Mouse (Mus musculus) liver, embryonic 14.5 days (tissue): Measurements from ENCODE around the gene Nxf3. TPM values are rescaled to one million over a fixed set of nuclear protein-coding genes. Genes with fewer than 3 reads are reported as not detected.

Source experiments
- ATAC-seq: fragments of 200-750 bp; cut with Nextera tagmentation; 2 replicates; pipeline ENCODE4 v1.8.0; 2017; ENCODE audit warnings: moderate number of reproducible peaks, mild to moderate bottlenecking, moderate library complexity; ENCODE audit not compliant: insufficient read depth
- DNase-seq, 3 experiments: peaks; one replicate each; pipeline ENCODE4 v3.0.0-alpha.2; 2012 to 2013; ENCODE audit warnings: low read depth in 3 of 3, low spot score in 3 of 3
- H3K27ac ChIP-seq: fragments of 300-500 bp; sonication (generic); 2 replicates; pipeline ENCODE4 v1.5.1; 2014; ENCODE audit warnings: moderate library complexity, mild to moderate bottlenecking, control low read depth, inconsistent platforms
- H3K27me3 ChIP-seq: fragments of 300-500 bp; sonication (generic); 2 replicates; pipeline ENCODE4 v1.6.1; 2014; ENCODE audit warnings: mild to moderate bottlenecking, low read length, moderate library complexity; ENCODE audit not compliant: control insufficient read depth, insufficient read depth
- H3K36me3 ChIP-seq: fragments of 300-500 bp; sonication (generic); replicated peaks from 2 replicates; pipeline ENCODE4 v1.6.1; 2014; ENCODE audit warnings: low read depth; ENCODE audit not compliant: control insufficient read depth, insufficient read depth
- H3K4me1 ChIP-seq, 2 experiments: fragments of 200-500 bp in 1 of 2; fragments of 300-500 bp in 1 of 2; sonication (generic) in 1 of 2; replicated peaks; 2 replicates each; pipeline ENCODE4 v1.6.1; 2012 to 2014; ENCODE audit warnings: antibody characterized with exemption in 1 of 2, inconsistent platforms in 1 of 2, low read length in 1 of 2; ENCODE audit not compliant: control insufficient read depth in 2 of 2, insufficient read depth in 2 of 2
- H3K4me2 ChIP-seq: fragments of 300-500 bp; sonication (generic); 2 replicates; pipeline ENCODE4 v1.6.1; 2014; ENCODE audit warnings: low read depth, mild to moderate bottlenecking, control low read depth, moderate library complexity
- H3K4me3 ChIP-seq, 2 experiments: fragments of 200-500 bp in 1 of 2; fragments of 300-500 bp in 1 of 2; sonication (generic) in 1 of 2; 2 replicates each; pipeline ENCODE4 v1.5.1; 2012 to 2014; ENCODE audit warnings: low read depth in 2 of 2, low read length in 2 of 2, mild to moderate bottlenecking in 2 of 2, control low read depth in 1 of 2, inconsistent platforms in 1 of 2, moderate library complexity in 1 of 2; ENCODE audit not compliant: insufficient read depth in 1 of 2
- H3K9ac ChIP-seq: fragments of 300-500 bp; sonication (generic); replicated peaks from 2 replicates; pipeline ENCODE4 v1.6.1; 2014; ENCODE audit warnings: mild to moderate bottlenecking, control low read depth, moderate library complexity
- H3K9me3 ChIP-seq: fragments of 300-500 bp; sonication (generic); 2 replicates; pipeline ENCODE4 v1.6.1; 2016; ENCODE audit warnings: low read length, mixed read lengths; ENCODE audit not compliant: control insufficient read depth
- CTCF ChIP-seq: IDR thresholded peaks from 2 replicates; pipeline ENCODE4 v1.5.1; 2016; ENCODE audit warnings: antibody characterized with exemption, low read depth, control low read depth
- EP300 ChIP-seq: IDR thresholded peaks from 2 replicates; pipeline ENCODE4 v1.6.1; 2016; ENCODE audit warnings: antibody characterized with exemption, low read depth
- WGBS: fragments of 180-500 bp; shearing (Covaris S2); extraction: QIAGEN DNeasy Blood & Tissue Kit; methylation state at CpG from one replicate; pipeline ENCODE4 v1.1.7; 2014; ENCODE audit not compliant: insufficient replicate concordance; 5-methylcytosine and 5-hydroxymethylcytosine counted together
- polyA plus RNA-seq, 2 experiments: library from polyadenylated mRNA; depleted of rRNA in 1 of 2; stranded (reverse) in 1 of 2; unstranded in 1 of 2; fragments of >200 nt; fragmentation: Nextera tagmentation in 1 of 2; extraction: Ambion mirVana in 1 of 2; gene quantifications; 2 replicates each; pipeline versions ENCODE4 v1.2.1 to v1.2.3; 2012 to 2014

Gene Nxf3
- 0.24 and 0.39 TPM in 2 replicates for polyA plus RNA-seq (2012; rRNA removed)
- 0.17 and 0.23 TPM in 2 replicates for polyA plus RNA-seq (2014; fragmentation: Nextera tagmentation; extraction: Ambion mirVana)

DNA sequence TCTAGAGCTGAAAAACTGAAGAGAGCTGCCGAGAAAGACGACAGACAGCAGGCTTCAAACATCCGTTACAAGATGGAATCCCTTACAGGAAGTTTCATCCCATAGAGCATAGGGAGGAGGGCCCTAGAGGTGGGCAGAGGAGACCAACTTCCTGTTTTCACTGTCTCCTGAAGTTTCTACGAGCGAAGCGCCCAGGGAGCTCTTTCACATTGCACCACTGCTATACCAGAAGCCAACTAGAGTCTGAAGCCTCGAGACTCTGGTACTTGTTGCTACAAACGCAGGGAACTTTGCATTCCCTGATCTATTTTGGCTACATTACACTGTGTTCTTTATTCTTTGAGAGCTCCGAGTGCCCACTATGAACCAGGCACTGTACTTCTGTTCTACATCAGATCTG lies at the start of gene Nxf3:
Nxf3 (minus strand) TSS at position 101 of the 400 bp plus-strand sequence.
- no peak for DNase-seq
- H3K4me1 ChIP-seq: no peaks in the 10 kb centered on the region
- 58% methylated on average over 9 of the region's 9 CpGs for WGBS

DNA sequence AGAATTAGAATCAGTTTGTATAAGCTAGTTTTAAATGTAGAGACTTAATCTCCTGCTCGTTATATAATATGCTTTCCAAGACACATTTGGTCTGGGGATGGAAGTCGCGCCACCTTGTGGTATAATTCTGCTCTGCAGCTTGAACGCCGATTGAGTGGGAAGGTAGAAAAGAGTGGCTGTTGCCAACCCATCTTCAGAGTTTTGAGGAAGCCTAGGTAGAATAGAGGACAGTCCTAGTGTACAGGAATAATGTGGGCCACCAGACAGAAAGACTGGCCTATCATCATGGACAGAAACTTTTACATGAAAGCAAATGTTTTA lies 42.6 kb upstream of the Nxf3 start:
- 6% methylated on average over 5 of the region's 5 CpGs for WGBS
- Histone ChIP-seq H3K9me3 (no peaks in the 10 kb centered on the region), H3K4me3 (no peak overlapping the region), H3K9ac (no peak overlapping the region), H3K27me3 (no peaks in the 10 kb centered on the region), H3K4me1 (no peaks in the 10 kb centered on the region; a peak in 1 of 4 replicates), H3K27ac (no peak overlapping the region), H3K36me3 (no peaks in the 10 kb centered on the region), H3K4me2 (no peak overlapping the region)
- ATAC-seq: peak; percentile 73; the same call in 1 of the 2 replicates
- DNase-seq: peak; percentile 37 to 54 (median 40)
- TF ChIP-seq EP300 (no peak), CTCF (peak; percentile 76)

More for the DNA sequence above, at the start of gene Nxf3:
- Histone ChIP-seq H3K36me3 (no peaks in the 10 kb centered on the region), H3K9ac (no peak within 1 kb of the TSS), H3K9me3 (no peaks in the 10 kb centered on the region), H3K27ac (no peak within 1 kb of the TSS), H3K4me3 (no peak within 1 kb of the TSS), H3K27me3 (no peaks in the 10 kb centered on the region), H3K4me2 (no peak within 1 kb of the TSS)
- TF ChIP-seq CTCF (no peak), EP300 (no peak)
- no peak for ATAC-seq

DNA sequence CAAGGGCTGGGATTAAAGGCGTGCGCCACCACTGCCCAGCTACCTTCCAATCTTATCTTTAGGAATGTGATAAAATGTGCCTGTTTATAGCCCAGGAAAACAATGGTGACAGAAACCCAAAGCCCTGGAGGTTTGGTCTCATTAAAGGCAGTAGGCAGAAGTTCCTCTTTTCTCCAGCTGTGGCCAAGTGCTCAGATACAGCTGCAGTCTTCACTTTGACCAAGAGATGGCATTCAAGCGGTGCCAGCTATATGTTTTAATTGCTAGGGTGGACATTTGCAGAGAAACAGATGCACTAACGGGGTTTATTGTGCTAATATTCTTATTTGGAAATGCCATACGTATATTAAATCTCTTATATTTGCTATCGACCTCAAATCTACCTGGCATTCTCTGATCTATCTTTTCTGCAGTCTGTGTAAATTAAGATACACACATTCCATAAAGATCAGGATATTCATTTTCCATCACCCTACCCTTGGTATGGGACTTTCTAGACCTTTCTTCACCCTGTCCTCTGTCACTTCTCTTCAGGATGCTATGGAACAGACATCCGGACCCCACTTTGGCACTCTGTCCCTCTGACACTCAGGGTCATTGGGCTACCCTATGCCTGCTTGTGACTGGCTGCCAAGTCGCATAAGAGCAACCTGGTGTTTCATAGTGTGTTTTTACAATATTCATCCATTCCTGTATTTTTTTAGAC lies 42.1 kb upstream of the Nxf3 start:
- TF ChIP-seq CTCF (peak; percentile 28; the same call in 1 of the 2 replicates), EP300 (no peak)
- Histone ChIP-seq H3K4me1 (no peaks in the 10 kb centered on the region; a peak in 1 of 4 replicates), H3K9me3 (no peaks in the 10 kb centered on the region), H3K4me2 (no peak overlapping the region), H3K4me3 (no peak overlapping the region), H3K27ac (no peak overlapping the region), H3K36me3 (no peaks in the 10 kb centered on the region), H3K27me3 (no peaks in the 10 kb centered on the region), H3K9ac (no peak overlapping the region)
- WGBS: 38% methylated on average over 8 of the region's 8 CpGs
- ATAC-seq (peak; percentile 35; the same call in 1 of the 2 replicates), DNase-seq (peak in 2 of 3 experiments; percentile 20 to 23)

DNA sequence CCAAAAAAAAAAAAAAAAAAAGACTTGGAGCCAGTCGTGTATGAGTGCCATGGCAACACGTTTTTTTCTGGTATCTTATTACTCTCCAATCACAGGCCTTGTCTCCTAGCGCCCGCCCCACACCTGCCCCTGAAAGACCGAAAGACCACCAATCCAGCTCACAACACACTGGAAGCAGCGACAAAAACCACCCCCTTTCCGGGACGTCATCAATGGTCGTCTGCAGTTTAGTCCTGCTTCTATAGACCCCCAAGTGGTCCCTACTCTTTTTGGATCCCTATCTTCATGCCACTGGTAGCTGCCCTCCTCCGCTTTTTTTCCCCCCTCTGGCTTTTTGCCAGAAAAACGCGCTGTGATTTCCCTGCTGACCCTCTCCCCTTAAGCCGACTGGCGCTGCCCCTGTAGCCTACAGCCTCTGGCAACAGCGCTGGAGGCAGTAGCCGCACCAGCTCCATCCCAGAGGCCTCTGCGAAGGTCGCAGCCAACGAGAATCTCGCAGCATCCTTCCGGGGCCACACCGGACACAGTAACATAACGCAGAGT lies 30.4 kb upstream of the Nxf3 start:
- Histone ChIP-seq H3K9ac (no peak overlapping the region), H3K27me3 (no peaks in the 10 kb centered on the region), H3K36me3 (no peaks in the 10 kb centered on the region), H3K9me3 (no peaks in the 10 kb centered on the region), H3K4me3 (0 out of 4 replicates have a peak overlapping the region, but pooled peaks of 1 of the 2 experiments have one; percentile 10), H3K27ac (no peak overlapping the region), H3K4me2 (0 out of 2 replicates have a peak overlapping the region, but pooled peaks have one; percentile 31), H3K4me1 (no peaks in the 10 kb centered on the region)
- TF ChIP-seq CTCF: no peak
- no peak for TF ChIP-seq EP300
- ATAC-seq (no peak), DNase-seq (no peak)
- WGBS: 17% methylated on average over 23 of the region's 23 CpGs

DNA sequence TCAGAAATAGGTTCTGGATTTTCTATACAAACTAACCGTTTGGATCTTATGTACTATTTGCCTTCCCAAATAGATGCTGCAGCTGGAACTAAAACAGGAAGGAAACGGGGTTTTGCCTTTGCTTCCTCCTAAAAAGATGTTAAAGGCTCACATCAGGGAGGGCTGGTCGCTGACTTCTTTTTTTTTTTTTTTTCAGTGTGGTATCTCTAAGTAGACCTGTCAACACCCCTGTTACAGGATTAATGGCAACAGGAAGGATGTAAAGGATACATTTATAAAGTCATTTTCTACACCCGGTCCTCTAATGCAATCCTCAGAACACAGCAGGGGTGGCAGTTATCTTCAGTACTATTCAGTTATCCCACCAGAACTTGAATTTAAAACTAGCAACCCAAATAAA lies 30.0 kb upstream of the Nxf3 start:
- no peaks in the 10 kb centered on the region for H3K27me3 ChIP-seq
- TF ChIP-seq CTCF: no peak
- TF ChIP-seq EP300: no peak
- no peak for DNase-seq
- H3K27ac ChIP-seq: no peak overlapping the region
- no peaks in the 10 kb centered on the region for H3K9me3 ChIP-seq
- no peak overlapping the region for H3K4me2 ChIP-seq
- ATAC-seq: no peak
- no peak overlapping the region for H3K9ac ChIP-seq
- H3K4me1 ChIP-seq: no peaks in the 10 kb centered on the region
- 14% methylated on average over 4 of the region's 4 CpGs for WGBS
- no peaks in the 10 kb centered on the region for H3K36me3 ChIP-seq
- no peak overlapping the region for H3K4me3 ChIP-seq
